Mouse (Mus musculus) thymus, adult 2 months (tissue): Measurements from ENCODE around the gene Slc39a11.

Source experiments
- CTCF ChIP-seq: fragments of 200-500 bp; IDR thresholded peaks from 2 replicates; pipeline ENCODE4 v1.5.1; 2012; ENCODE audit warnings: mild to moderate bottlenecking, control low read depth, low read length, moderate library complexity, borderline replicate concordance; ENCODE audit not compliant: control insufficient read depth, poor library complexity, insufficient read depth; ENCODE audit errors: extremely low read depth
- POLR2A ChIP-seq: fragments of 200-500 bp; IDR thresholded peaks from 2 replicates; pipeline ENCODE4 v1.6.1; 2012; ENCODE audit warnings: mild to moderate bottlenecking, low read length, control low read depth, moderate library complexity; ENCODE audit not compliant: control insufficient read depth, poor library complexity, insufficient read depth; ENCODE audit errors: extremely low read depth

- TF ChIP-seq POLR2A (no peak), CTCF (no peak)
These were observed 17.6 kb downstream of the Slc39a11 start for GRCm38 (mm10) chr11:113632303-113632702.
